Mouse (Mus musculus) hindbrain, embryonic 11.5 days (tissue): ENCODE data around the gene Pla2g4d. TPM values are rescaled to one million over a fixed set of nuclear protein-coding genes. Genes with fewer than 3 reads are reported as not detected.

Experiments
- ATAC-seq: fragments of 200-750 bp; cut with Nextera tagmentation; 2 replicates; pipeline ENCODE4 v1.8.0; 2017; ENCODE audit warnings: mild to moderate bottlenecking, moderate TSS enrichment, moderate library complexity; ENCODE audit not compliant: low FRiP score
- DNase-seq: peaks from one replicate; pipeline ENCODE4 v3.0.0-alpha.2; 2015; ENCODE audit warnings: low spot score
- H3K27ac ChIP-seq: fragments of 300-500 bp; sonication (generic); 2 replicates; pipeline ENCODE4 v1.5.1; 2014; ENCODE audit warnings: mild to moderate bottlenecking, low read depth, low read length
- H3K27me3 ChIP-seq: fragments of 300-500 bp; sonication (generic); 2 replicates; pipeline ENCODE4 v1.6.1; 2014; ENCODE audit warnings: mild to moderate bottlenecking, low read length, moderate library complexity, mixed read lengths; ENCODE audit not compliant: control insufficient read depth, insufficient read depth
- H3K36me3 ChIP-seq: fragments of 300-500 bp; sonication (generic); 2 replicates; pipeline ENCODE4 v1.6.1; 2014; ENCODE audit warnings: mild to moderate bottlenecking, low read length, moderate library complexity, mixed read lengths; ENCODE audit not compliant: control insufficient read depth, insufficient read depth
- H3K4me1 ChIP-seq: fragments of 300-500 bp; sonication (generic); replicated peaks from 2 replicates; pipeline ENCODE4 v1.6.1; 2014; ENCODE audit warnings: low read length, mixed read lengths; ENCODE audit not compliant: control insufficient read depth, insufficient read depth
- H3K4me2 ChIP-seq: fragments of 300-500 bp; sonication (generic); replicated peaks from 2 replicates; pipeline ENCODE4 v1.6.1; 2014; ENCODE audit warnings: mild to moderate bottlenecking, low read depth, low read length
- H3K4me3 ChIP-seq: fragments of 300-500 bp; sonication (generic); 2 replicates; pipeline ENCODE4 v1.5.1; 2014; ENCODE audit warnings: low read depth, low read length
- H3K9ac ChIP-seq: fragments of 300-500 bp; sonication (generic); 2 replicates; pipeline ENCODE4 v1.6.1; 2014; ENCODE audit warnings: low read depth, low read length
- H3K9me3 ChIP-seq: fragments of 300-500 bp; sonication (generic); 2 replicates; pipeline ENCODE4 v1.6.1; 2016; ENCODE audit warnings: low read length; ENCODE audit not compliant: control insufficient read depth
- WGBS: fragments of 180-500 bp; shearing (Covaris S2); extraction: QIAGEN DNeasy Blood & Tissue Kit; methylation state at CpG from one replicate; pipeline ENCODE4 v1.1.7; 2014; 5-methylcytosine and 5-hydroxymethylcytosine counted together
- polyA plus RNA-seq: library from polyadenylated mRNA; unstranded; fragments of >200 nt; fragmentation: Nextera tagmentation; extraction: Ambion mirVana; gene quantifications from 2 replicates; pipeline ENCODE4 v1.2.1, GENCODE M21; 2014

Gene Pla2g4d
- polyA plus RNA-seq, 1 experiment from 2014 or later = 0.09 TPM

- Histone ChIP-seq H3K4me2 (no peak overlapping the region), H3K4me1 (no peaks in the 10 kb centered on the region), H3K27ac (no peak overlapping the region), H3K36me3 (no peaks in the 10 kb centered on the region), H3K9me3 (no peaks in the 10 kb centered on the region), H3K4me3 (no peak overlapping the region), H3K27me3 (no peaks in the 10 kb centered on the region), H3K9ac (no peak overlapping the region)
- peak; percentile 75 for DNase-seq
- no peak for ATAC-seq
- WGBS = 20% methylated on average over 8 of the region's 8 CpGs
These were observed 9.0 kb downstream of the Pla2g4d start for GRCm38 (mm10) chr2:120279961-120280360.

DNA sequence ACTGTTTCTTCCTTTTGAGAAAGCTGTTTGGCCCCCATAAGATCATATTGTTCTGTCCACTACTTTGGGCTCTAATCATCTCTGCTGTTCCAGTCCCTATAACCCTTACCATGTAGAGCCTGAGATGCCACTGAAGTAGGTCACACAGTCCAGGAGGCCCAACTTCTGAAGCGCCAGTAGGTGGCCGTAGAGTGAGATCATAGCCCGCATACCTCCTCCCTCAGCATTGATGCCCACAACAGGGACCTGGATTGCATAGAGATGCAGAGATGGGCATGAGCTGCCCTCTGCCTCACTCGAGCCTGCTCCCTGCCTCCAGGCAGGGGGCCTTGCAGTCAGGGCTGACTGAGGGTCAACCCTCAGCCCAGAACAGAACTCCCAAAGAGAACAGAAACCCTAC is 12.0 kb downstream of the Pla2g4d start:
- Histone ChIP-seq H3K4me1 (no peaks in the 10 kb centered on the region), H3K27me3 (no peaks in the 10 kb centered on the region), H3K9ac (no peak overlapping the region), H3K4me3 (no peak overlapping the region), H3K9me3 (no peaks in the 10 kb centered on the region), H3K4me2 (no peak overlapping the region), H3K27ac (no peak overlapping the region), H3K36me3 (no peaks in the 10 kb centered on the region)
- ATAC-seq (no peak), DNase-seq (no peak)
- 73% methylated on average over 4 of the region's 4 CpGs for WGBS

DNA sequence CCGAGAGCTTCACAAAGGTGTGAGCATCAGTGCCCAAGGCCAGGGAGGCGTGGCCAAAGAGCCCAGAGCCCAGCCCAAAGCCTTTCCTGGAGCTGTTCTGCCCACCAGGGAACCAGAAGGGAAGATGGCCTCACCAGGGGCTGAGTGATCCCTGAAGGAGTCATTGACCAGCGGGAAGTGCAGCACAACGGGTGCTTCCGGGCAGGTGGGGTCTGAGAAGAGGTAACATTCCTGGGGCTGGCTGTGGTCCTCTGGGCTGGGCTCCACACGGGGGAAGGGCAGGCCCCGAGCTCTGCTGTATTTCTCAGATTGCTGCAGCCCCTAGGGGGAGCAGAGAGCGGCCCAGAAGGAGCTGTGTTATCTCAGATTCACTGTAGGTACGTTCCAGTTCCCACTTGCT is 20.4 kb downstream of the Pla2g4d start:
- Histone ChIP-seq H3K9me3 (no peaks in the 10 kb centered on the region), H3K4me1 (no peaks in the 10 kb centered on the region), H3K4me2 (no peak overlapping the region), H3K9ac (no peak overlapping the region), H3K4me3 (no peak overlapping the region), H3K36me3 (no peaks in the 10 kb centered on the region), H3K27me3 (no peaks in the 10 kb centered on the region), H3K27ac (no peak overlapping the region)
- WGBS = 9% methylated on average over 9 of the region's 9 CpGs
- peak; percentile 44 for DNase-seq
- ATAC-seq = no peak

DNA sequence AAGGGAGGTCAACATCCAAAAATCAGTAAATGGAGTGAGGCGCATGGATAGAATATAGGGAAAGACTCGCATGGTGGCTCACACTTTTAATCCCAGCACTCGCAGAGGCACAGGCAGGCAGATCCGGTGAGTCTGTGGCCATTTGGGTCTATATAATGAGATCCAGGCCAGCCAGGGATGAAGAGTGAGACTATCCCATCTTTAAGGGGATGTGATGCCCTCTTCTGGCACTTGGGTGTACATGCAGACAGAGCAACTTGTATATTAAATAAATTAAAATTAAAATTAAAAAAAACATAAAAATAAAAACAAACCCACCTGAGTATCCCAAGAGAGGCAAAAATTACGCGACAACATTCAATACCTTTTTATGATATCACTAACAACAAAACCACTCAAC is 23.5 kb downstream of the Pla2g4d start:
- no peaks in the 10 kb centered on the region for H3K36me3 ChIP-seq
- H3K9ac ChIP-seq = no peak overlapping the region
- H3K4me3 ChIP-seq = no peak overlapping the region
- H3K27me3 ChIP-seq = no peaks in the 10 kb centered on the region
- no peak overlapping the region for H3K4me2 ChIP-seq
- no peak overlapping the region for H3K27ac ChIP-seq
- no peaks in the 10 kb centered on the region for H3K9me3 ChIP-seq
- DNase-seq (no peak), ATAC-seq (no peak)
- 72% methylated on average over 6 of the region's 6 CpGs for WGBS
- H3K4me1 ChIP-seq = no peaks in the 10 kb centered on the region

- no peak overlapping the region for H3K9ac ChIP-seq
- no peaks in the 10 kb centered on the region for H3K27me3 ChIP-seq
- H3K9me3 ChIP-seq = no peaks in the 10 kb centered on the region
- no peaks in the 10 kb centered on the region for H3K36me3 ChIP-seq
- H3K4me3 ChIP-seq = no peak overlapping the region
- H3K27ac ChIP-seq = no peak overlapping the region
- no peaks in the 10 kb centered on the region for H3K4me1 ChIP-seq
- DNase-seq (peak; percentile 10), ATAC-seq (no peak)
- H3K4me2 ChIP-seq = no peak overlapping the region
- 68% methylated on average over 10 of the region's 10 CpGs for WGBS
These were observed 24.1 kb downstream of the Pla2g4d start for GRCm38 (mm10) chr2:120264858-120265257.

GRCm38 (mm10) chr2:120262876-120263275 is 26.1 kb downstream of the Pla2g4d start:
- ATAC-seq = no peak
- WGBS = 19% methylated on average over 1 of the region's 1 CpGs
- Histone ChIP-seq H3K9ac (no peak overlapping the region), H3K4me2 (no peak overlapping the region), H3K27ac (no peak overlapping the region), H3K4me3 (no peak overlapping the region), H3K36me3 (no peaks in the 10 kb centered on the region), H3K9me3 (no peaks in the 10 kb centered on the region), H3K27me3 (no peaks in the 10 kb centered on the region), H3K4me1 (no peaks in the 10 kb centered on the region)
- DNase-seq = no peak

DNA sequence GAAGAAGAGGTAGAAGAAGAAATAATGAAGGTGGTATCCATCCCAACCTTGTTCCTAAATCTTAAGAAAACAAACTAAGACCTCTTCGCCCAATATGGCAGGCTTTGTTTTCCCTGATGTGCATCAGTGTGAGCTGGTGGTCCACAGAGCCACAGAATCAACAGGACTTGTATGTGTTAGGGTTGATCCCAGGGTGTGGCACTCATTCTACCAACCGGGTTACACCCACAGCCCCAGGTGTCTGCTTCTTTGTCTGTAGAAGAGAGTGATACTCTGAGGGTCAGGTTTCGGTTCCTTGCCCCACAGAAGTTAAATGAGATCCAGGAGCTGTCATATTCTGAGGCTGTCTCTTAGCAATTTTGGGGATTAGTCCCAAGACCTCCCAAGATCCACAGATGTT is 27.7 kb downstream of the Pla2g4d start:
- 74% methylated on average over 3 of the region's 3 CpGs for WGBS
- Histone ChIP-seq H3K4me1 (no peaks in the 10 kb centered on the region), H3K9ac (no peak overlapping the region), H3K36me3 (no peaks in the 10 kb centered on the region), H3K4me3 (no peak overlapping the region), H3K4me2 (no peak overlapping the region), H3K9me3 (no peaks in the 10 kb centered on the region), H3K27me3 (no peaks in the 10 kb centered on the region), H3K27ac (no peak overlapping the region)
- no peak for ATAC-seq
- DNase-seq = no peak

DNA sequence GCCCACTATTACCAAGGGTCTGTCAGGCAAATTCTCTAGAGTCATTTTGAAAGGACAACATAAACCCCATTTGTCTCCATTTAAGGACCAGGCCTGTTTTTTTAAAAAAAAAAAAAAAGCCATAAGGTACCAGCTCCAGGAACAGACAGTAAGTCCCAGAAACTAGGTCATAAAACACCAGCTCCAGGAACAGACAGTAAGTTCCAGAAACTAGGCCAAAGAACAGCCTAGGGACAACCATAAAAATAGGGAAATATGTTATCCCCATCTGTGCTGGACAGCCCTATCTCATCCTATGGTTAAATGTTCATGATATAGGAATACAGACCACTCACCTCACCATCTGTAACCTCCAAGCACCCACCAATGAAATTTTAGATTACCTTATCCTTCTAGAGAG is 32.7 kb downstream of the Pla2g4d start:
- no peak for DNase-seq
- Histone ChIP-seq H3K27ac (no peak overlapping the region), H3K27me3 (no peaks in the 10 kb centered on the region), H3K9me3 (no peaks in the 10 kb centered on the region), H3K9ac (no peak overlapping the region), H3K36me3 (no peaks in the 10 kb centered on the region), H3K4me2 (no peak overlapping the region), H3K4me3 (no peak overlapping the region), H3K4me1 (no peaks in the 10 kb centered on the region)
- ATAC-seq = no peak

GRCm38 (mm10) chr2:120252644-120253043 is 36.4 kb downstream of the Pla2g4d start:
- Histone ChIP-seq H3K4me3 (no peak overlapping the region), H3K36me3 (no peaks in the 10 kb centered on the region), H3K4me2 (no peak overlapping the region), H3K27me3 (no peaks in the 10 kb centered on the region), H3K9ac (no peak overlapping the region), H3K27ac (no peak overlapping the region), H3K9me3 (no peaks in the 10 kb centered on the region), H3K4me1 (no peaks in the 10 kb centered on the region)
- DNase-seq (no peak), ATAC-seq (no peak)
- 92% methylated on average over 6 of the region's 6 CpGs for WGBS
